Mouse (Mus musculus) layer of hippocampus, postnatal 25 days (tissue): ENCODE data around the gene Elf2. TPM values are rescaled to one million over a fixed set of nuclear protein-coding genes. Genes with fewer than 3 reads are reported as not detected.

Experiments
- DNase-seq, 2 experiments: peaks; one replicate each; pipeline ENCODE4 v3.0.0; 2022; ENCODE audit warnings: mixed read lengths in 2 of 2, low spot score in 1 of 2; ENCODE audit errors: extremely low spot score in 1 of 2
- total RNA-seq, 2 experiments: library from RNA; stranded (reverse); gene quantifications; 2 replicates each; pipeline ENCODE4 v1.2.3; 2021

Elf2 gene
- total RNA-seq, 2 experiments from 2014 or later = 41.3 to 44.6 TPM

DNA sequence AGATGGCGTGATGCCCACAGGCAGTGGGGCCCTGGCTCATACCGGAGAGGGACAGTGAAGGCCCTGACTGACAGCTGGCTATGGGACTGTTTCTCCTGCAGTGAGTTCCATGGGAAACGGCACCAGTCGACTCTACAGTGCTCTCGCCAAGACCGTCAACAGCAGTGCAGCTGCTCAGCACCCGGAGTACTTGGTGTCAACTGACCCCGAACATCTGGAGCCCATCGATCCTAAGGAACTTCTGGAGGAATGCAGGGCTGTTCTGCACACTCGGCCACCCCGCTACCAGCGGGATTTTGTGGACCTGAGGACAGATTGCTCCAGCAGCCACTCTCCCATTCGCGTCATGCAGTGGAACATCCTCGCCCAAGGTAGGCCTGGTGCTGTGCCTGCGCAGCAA is 92.8 kb downstream of the Elf2 start:
- DNase-seq = no peak

DNA sequence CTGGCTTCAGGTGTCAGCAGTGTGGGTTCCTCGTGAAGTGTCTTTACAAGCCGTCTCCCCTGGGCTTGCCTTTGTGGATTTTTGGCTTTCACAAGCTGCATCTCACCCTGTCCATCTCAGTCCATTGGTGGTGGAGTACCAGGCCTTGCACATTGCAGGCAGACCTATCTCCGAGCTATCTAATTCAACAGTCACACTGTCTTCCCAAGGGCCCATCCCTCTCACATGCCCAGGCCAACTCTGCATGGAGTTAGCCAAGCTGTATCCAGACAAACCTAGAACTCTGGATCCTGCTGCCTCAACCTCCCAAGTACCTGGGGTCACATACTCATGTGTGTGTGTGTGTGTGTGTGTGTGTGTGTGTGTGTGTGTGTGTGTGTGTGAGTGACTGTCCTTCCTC is 100.9 kb downstream of the Elf2 start:
- no peak for DNase-seq

DNA sequence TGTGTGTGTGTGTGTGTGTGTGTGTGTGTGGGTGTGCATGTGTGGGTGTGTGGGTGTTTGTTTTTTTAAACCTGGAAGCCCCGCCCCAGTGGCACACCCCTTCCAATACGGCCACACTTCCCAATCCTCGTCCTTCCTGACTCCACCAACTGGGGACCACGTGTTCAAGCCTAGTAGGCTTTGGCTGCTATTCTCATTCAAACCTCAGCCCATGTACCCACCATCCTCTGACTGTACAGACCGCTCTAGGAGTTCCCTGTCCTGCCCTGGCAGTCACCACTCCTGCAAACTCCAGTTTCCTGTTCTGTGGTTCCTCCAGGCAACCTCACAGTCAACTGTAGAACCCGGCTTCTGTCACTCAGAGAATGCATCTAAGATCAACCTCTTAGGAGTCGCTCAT is 101.9 kb downstream of the Elf2 start:
- DNase-seq = no peak

DNA sequence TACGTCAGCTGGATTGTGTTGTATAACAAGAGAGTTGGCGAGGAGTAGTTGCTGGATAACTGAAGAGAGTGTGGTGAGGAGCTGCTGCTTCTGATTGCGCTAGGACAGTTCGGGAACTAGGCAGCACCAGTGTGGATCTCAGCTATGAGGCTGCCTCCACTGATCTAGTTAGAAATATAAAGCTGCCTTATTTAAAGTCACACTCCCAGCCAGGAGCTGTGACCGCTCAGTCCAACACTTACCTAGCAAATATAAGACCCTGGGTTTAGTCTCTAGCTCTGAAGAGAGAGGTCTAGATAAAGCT is 105.8 kb downstream of the Elf2 start:
- no peak for DNase-seq

DNA sequence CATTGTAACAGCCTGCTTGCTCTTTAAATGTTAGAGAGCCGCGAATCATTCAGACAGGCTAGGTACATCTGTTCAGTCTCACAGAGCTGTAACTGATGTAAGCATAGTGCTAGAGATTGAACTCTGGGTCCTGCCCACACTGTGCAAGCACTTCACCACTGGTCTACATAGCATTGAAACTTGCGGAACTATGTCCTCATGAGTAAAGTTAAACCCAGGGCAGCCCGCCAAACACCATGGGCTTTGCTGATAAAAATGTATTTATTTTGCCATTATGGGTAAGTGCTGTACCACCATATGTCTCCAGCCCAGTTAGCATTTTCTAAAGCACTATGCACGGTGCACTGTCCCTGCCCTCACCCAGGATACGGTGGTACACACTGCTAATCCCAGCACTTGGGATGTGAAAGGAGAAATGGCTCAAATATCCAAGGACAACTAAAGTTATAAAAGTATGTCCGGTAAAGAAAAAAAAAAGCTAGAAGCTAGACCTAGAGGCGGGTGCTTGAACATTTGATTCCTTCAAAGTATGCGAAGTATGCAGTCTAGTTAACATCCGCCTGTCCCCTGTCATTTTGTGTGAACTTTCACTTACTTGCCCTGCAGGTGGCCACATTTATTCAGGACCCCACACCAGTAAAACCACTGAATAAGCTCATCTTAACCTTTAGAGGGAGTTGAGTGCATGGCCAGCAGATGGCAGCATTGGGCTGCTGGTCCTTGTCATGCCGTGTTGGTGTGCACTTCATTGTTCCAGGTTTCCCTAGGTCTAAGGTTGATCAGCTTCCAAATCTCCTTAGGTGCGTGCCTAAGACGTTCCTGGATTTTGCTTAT is 106.3 kb downstream of the Elf2 start:
- peak; percentile 53 to 82 for DNase-seq

DNA sequence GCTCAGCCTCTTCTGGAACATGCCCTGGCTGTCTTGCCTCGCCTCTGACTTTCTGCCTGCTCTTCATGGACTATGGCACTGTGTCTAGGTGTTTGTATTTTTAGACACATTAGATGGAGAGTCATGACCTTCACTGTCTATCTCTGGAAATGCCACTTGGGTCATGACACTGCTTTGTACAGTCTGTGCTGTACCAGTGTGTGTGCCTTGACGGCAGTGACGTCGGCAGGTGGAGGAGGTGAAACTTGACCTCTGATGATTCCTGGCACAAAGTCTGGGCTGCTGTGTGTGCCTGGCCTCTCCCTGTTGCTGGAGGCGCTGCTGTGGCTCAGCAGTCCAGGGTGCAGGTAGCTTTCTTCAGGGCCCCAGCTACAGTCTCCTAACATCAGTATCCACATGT is 107.0 kb downstream of the Elf2 start:
- no peak for DNase-seq

DNA sequence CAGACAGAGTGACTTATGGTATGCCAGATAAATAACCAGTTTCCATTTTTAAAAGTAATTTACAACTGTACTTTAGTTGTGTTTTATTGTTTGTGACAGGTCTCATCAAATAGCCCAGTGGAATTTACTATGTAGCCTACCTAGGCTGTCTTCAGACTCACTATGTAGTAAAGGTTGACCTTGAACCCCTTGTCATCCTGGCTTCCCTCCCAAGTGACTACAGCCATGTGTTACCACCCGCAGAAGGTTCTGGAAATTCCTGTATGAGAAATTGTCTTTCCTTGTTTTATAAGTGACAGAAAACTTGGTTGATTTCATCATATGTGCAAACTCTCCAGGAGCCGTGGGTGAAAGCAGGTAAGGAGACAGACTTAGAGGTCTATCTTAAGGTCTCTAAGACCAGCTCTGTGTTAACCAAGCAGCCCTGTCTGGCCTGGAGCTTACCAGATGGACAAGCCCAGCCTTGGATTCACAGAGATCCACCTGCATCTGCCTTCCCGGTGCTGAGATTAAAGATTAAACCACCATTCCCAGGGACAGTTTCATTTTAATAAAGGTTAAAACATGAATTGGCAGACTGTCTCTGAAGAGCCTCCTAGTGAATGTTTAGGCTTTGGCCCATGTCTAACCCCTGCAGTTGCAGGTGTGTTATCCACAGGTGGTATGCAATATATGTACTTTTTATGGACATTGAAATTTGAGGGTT is 108.1 kb downstream of the Elf2 start:
- no peak for DNase-seq

DNA sequence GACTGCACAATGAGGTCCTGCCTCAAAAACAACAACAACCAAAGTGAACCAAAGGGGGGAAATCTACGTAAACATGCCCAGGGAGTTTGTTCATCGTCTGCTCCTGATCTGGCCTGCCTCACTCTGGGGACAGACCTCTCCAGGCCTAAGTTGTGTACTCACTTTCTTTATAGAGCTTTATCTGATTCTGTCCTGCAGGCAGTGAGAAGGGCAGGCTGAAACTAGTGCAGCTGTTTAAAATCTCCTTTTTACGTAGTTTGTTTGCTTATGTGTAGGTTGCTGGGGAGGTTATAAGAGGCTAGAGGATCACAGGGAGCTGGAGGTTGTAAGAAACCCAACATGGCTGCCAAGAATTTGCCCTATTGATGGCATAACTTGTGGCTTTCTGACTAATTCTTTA is 109.0 kb downstream of the Elf2 start:
- DNase-seq = no peak

DNA sequence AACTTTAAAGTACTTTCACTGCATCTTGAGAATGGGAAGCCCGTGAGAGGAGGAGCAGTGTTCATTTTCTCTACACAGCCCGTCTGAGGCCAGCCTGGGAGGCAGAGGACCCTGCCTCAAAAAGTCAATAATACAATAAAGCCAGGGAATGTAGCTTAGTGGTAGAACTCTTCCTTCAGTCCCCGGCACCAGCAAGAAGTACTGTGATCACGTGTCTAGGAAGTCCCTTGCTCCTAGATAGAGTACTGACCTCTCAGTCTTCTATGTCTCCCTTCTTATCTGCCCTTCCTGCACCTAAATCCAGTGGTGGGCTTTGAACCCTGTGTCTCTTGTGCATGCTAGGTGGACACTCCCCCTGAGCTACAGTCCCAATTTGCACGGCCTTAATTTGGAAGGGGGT is 109.6 kb downstream of the Elf2 start:
- no peak for DNase-seq

DNA sequence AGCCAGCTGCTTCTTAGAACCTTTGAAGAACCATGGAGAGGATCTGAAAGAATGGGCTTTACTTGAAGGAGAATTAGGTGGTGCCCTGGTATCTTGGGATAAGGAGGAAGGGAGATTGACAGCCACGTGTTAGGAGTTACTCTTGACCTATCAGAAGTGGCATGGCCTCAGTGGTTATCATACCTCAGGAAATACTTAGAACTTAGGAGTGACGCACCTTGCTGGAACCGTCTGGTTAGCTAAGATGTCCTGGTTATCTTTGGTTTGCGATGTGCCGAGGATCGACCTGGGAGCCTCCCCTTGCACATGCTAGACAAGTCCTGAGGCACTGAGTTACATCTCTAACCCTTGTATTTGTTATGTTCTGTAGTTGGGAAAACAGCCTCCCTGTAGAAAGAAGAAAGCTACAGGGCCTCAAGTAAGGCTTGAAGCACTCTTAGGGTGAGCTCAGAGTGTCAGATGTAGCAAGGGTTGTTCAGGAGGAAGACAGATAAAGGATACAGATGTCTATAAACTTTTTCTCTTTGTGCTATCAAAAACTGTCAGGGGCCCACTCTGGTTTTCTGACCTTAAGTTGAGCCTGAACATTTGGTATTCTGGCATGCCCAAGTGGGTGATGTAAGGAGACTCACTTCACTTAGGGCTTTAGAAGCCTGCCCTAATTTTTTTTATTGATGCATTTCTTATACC is 110.2 kb downstream of the Elf2 start:
- no peak for DNase-seq

DNA sequence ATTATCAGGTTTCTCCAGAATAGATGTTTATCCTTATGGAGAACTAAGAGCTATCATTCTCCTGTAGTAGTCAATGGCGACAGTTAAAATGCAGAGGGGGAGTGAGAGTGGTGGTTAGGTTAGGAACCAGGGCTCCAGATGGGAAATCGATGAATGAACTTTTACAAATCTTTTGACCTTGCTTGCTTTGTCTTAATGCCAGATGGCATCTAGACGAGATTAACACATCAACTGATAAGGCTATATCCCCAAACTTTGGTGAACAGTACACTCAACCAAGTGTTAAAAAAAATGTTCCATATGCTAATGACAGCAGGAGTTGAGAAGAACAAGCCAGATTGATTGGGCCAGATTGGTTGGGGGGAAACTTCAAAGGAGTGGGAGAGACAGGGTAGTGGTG is 111.2 kb downstream of the Elf2 start:
- DNase-seq = no peak

DNA sequence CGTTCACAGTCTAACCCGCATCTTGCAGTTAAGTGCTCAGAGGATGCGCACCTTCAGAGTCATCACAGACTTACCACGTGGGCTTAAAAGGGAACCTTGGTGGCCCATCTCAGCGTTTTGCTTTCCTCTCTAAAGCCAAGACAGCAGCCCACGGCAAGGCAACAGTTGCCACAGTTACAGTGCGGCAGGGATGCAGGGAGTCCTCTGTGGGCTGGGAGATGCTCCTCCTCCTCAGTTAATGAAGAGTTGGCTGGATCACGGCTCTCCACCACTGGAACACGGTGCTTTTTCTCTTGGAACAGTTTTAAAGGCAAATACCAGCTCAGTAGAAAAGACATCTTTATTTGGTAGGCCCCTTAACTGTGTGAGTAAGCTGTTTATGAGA is 111.7 kb downstream of the Elf2 start:
- DNase-seq = peak in 1 of 2 experiments; percentile 42

DNA sequence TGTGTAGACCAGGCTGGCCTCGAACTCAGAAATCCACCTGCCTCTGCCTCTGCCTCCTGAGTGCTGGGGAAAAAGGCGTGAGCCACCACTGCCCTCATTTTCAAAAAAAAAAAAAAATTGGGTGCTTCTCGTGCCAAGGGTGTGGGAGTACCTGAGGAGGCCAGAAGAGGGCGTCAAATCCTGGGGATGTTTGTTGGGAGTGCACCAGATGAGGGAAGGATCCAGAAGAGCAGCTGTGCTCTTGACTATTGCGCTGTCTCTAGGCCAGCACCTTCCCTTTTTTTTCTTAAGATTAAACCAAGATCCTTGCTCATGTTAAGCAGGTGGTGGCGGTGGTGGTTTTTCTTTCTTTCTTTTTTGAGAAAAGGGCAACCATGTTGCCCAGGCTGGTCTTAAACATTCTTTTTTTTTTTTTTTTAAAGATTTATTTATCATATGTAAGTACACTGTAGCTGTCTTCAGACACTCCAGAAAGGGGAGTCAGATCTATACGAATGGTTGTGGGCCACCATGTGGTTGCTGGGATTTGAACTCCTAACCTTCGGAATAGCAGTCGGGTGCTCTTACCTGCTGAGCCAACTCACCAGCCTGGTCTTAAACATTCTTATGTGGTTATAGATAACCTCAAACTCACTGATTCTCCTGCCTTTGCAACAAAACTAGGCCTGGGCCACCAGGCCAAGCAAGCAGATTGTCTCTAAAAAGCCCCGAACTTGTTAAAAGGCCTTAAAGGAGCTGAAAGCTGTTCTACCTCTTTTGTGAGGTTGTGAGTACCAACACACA is 112.2 kb downstream of the Elf2 start:
- DNase-seq = peak in 1 of 2 experiments; percentile 46

DNA sequence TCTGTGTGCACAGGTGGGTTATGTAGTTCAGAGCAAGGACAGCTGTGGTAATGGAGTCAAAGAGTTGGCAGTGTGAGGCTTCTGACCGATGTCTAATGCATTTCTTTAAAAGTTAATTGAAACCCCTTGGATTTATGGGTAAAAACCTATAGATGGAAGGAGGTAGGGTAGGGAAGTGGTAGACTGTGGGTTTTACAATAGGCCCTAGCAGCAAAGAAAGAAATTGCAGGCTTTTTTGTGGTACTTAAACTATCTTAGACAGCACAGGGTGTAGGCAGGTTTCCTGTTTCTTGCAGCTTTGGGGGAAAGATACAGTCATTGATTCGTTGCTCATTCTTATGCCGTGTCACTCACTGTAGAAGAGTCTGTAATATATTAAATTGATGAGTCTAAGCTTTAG is 113.9 kb downstream of the Elf2 start:
- DNase-seq = no peak

DNA sequence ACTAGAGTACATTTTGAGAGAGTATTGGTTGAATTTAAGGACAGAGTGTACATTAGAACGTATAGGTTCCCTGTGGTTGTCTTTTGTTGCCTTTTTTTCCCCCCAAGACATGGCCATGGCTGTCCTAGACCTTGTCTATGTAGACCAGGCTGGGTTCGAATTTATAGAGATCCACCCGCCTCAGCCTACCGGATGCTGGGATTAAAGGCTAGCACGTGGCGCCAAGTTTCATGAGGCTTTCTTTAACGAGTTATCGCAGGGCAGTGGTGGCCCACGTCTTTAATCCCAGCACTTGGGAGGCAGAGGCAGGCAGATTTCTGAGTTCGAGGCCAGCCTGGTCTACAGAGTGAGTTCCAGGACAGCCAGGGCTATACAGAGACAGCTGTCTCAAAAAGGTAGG is 114.5 kb downstream of the Elf2 start:
- DNase-seq = no peak

DNA sequence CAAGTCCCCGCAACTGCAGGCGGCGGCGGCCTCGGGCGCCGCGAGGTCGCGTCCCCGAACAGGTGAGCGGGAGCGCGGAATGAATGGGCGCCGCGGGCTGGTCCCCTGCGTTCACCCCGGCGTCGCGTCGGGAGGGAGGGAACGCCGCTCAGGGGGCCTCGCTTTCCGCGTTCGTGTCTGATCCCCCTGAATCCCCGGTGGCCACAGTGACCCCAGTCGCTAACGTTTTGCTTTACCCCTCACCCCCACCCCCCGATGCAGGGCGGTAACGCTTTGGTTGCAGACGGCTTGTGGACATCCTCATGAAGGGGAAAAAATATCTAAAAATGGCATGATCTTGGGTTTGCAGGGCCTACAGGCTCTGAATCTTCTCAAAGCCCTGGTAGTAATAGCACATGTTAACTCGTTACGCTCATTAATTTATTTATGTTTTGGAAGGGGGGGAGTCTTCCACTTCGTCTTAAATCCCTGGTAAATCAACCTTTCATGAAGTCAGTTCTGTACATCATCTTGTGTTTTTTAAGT is 115.2 kb downstream of the Elf2 start:
- no peak for DNase-seq

DNA sequence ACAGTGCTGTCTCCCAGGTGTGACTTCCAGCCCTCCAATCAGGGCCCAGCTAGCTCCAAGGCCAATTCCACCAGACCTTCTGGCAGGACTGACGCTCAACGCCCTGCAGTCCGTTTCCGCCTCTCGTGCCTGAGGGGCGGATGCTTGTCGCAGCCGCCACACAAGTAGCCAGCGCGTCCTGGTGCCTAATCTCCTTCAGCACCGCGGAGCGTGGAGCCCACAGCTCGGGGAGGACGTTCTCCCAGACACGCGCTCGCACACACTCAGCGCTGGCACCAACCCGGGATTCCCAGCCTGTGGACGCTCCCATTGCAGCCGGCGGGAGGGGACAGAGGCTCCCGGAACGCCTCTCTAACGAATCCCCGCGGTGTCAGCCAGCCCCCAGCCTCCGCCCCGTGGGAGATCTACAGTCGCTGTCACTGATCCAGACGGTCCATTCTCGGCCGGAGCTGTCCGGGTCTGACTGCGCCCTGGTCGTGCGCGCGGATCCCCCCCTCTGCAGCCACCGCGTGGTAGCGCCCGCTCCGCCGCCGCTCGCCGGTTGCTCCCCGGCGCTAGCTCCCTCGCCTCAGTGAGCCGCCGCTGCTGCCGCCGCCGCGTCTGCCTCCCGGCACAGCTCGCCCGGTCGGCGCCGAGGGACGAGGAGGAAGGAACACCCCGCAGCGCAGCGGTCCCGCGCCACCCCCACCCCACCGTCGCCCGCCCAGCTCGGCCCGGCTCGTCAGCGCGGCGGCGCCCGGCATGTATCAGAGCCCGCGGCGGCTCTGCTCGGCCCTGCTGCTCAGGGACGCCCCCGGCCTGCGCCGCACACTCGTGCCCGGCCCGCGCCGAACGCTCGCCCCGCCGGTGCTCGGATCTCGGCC is 115.9 kb downstream of the Elf2 start, which contains the start of gene Noct:
TSS of gene Noct (plus strand) at position 85 of the 863 bp plus-strand sequence.
- peak; percentile 84 to 95 for DNase-seq

DNA sequence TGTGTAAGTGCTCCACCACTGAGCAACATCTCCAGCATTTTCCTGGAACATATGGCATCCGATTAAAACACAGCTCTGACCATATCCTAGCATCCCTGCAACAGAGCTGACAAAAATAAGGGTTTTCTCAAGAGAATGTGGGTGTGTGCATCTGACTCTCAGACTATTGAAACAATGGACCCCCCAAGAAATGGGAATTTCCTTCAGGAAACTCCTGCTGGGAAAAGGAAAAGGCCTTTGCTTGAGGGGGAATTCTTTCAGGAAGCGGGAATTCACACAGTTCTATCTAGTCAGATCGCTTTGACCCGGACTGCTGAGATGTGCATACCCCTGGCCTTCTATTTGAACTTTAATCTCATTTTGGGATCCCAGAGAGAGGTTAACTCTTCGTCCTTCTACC is 116.9 kb downstream of the Elf2 start:
- no peak for DNase-seq

DNA sequence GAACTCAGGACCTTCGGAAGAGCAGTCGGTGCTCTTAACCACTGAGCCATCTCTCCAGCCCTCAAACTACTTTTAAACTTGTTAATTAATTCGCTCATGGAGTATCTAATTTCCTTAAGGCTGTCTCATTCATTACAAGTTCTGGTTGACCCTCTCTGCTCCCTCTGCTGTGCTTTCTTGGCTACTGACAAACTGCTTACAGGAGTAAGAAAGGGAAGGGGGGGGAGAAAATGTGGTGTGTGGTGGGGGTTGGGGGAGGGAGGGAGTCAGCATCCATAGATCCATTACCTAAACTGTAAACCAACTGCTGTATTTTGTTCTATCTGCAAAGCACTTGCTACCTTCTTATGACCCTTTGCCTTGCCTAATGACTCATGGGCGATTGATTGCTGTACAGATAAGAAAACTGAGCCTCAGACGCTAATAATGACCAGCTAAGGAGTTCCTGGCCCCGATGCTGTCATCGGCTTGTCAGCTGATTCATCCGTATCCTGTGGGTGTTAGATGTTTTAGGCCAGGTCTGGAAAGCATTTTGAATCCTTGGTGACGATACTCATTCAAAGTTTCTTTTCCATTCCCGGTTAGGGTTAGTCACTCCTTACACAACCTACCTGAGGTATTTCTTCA is 117.5 kb downstream of the Elf2 start:
- no peak for DNase-seq
